Mouse (Mus musculus) stomach, postnatal 0 days (tissue): ENCODE data around the gene Prpf19. TPM values are rescaled to one million over a fixed set of nuclear protein-coding genes. Genes with fewer than 3 reads are reported as not detected.

Source experiments
- ATAC-seq: fragments of 200-750 bp; cut with Nextera tagmentation; 2 replicates; pipeline ENCODE4 v1.8.0; 2017; ENCODE audit not compliant: low FRiP score, low TSS enrichment
- DNase-seq: peaks from one replicate; pipeline ENCODE4 v3.0.0-alpha.2; 2016; ENCODE audit warnings: low spot score
- H3K27ac ChIP-seq: fragments of 300-500 bp; sonication (generic); replicated peaks from 2 replicates; pipeline ENCODE4 v1.5.1; 2014; ENCODE audit warnings: mild to moderate bottlenecking, control low read depth
- H3K27me3 ChIP-seq: fragments of 300-500 bp; sonication (generic); 2 replicates; pipeline ENCODE4 v1.6.1; 2014; ENCODE audit warnings: low read length; ENCODE audit not compliant: control insufficient read depth, insufficient read depth
- H3K36me3 ChIP-seq: fragments of 300-500 bp; sonication (generic); 2 replicates; pipeline ENCODE4 v1.6.1; 2014; ENCODE audit warnings: low read length, mixed read lengths; ENCODE audit not compliant: control insufficient read depth, insufficient read depth
- H3K4me1 ChIP-seq: fragments of 300-500 bp; sonication (generic); replicated peaks from 2 replicates; pipeline ENCODE4 v1.6.1; 2014; ENCODE audit warnings: antibody characterized with exemption; ENCODE audit not compliant: control insufficient read depth, insufficient read depth
- H3K4me2 ChIP-seq: fragments of 300-500 bp; sonication (generic); replicated peaks from 2 replicates; pipeline ENCODE4 v1.6.1; 2014; ENCODE audit warnings: low read depth, mild to moderate bottlenecking, control low read depth, moderate library complexity
- H3K4me3 ChIP-seq: fragments of 300-500 bp; sonication (generic); 2 replicates; pipeline ENCODE4 v1.5.1; 2014; ENCODE audit warnings: low read depth, low read length, control low read depth
- H3K9ac ChIP-seq: fragments of 300-500 bp; sonication (generic); 2 replicates; pipeline ENCODE4 v1.6.1; 2014; ENCODE audit warnings: mild to moderate bottlenecking, low read length, control low read depth, mixed read lengths
- H3K9me3 ChIP-seq: fragments of 300-500 bp; sonication (generic); 2 replicates; pipeline ENCODE4 v1.6.1; 2016; ENCODE audit warnings: low read length; ENCODE audit not compliant: control insufficient read depth
- CTCF ChIP-seq: IDR thresholded peaks from 2 replicates; pipeline ENCODE4 v1.5.1; 2016; ENCODE audit warnings: antibody characterized with exemption, low read depth, mild to moderate bottlenecking, moderate library complexity
- EP300 ChIP-seq: optimal IDR thresholded peaks from 2 replicates; pipeline ENCODE3; 2016; ENCODE audit warnings: antibody characterized with exemption
- WGBS: fragments of 180-500 bp; shearing (Covaris S2); extraction: QIAGEN DNeasy Blood & Tissue Kit; methylation state at CpG from one replicate; pipeline ENCODE4 v1.1.7; 2014; 5-methylcytosine and 5-hydroxymethylcytosine counted together
- polyA plus RNA-seq: library from polyadenylated mRNA; unstranded; fragments of >200 nt; fragmentation: Nextera tagmentation; extraction: Ambion mirVana; gene quantifications from 2 replicates; pipeline ENCODE4 v1.2.1, GENCODE M21; 2015

The Prpf19 gene
- polyA plus RNA-seq, 1 experiment from 2014 or later: 19.5 TPM

DNA sequence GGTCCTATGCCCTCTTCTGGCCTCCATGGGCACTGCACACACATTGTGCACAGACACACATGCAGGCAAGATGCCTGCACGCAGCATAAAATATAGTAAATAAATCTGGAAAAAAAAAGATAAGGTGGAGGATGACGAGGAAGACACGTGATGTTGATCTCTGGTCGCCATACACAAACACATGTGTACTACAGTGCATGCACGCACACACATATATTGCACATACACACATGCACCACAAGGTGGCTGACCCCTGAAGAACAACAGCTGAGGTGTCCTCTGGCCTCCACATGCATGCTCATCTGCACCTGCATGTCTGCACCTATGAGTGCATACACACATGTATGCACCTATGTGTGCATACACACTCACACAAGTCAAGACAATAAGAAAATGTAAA, 41.0 kb downstream of the Prpf19 start:
- Histone ChIP-seq H3K4me2 (no peak overlapping the region), H3K4me3 (no peak overlapping the region), H3K36me3 (no peaks in the 10 kb centered on the region), H3K4me1 (peaks cover 3% of the 10 kb centered on the region), H3K27me3 (no peaks in the 10 kb centered on the region), H3K9ac (no peak overlapping the region), H3K27ac (no peak overlapping the region), H3K9me3 (no peaks in the 10 kb centered on the region)
- DNase-seq: no peak
- WGBS: 90% methylated on average over 5 of the region's 5 CpGs
- peak; percentile 36; the same call in 1 of the 2 replicates for TF ChIP-seq CTCF
- no peak for TF ChIP-seq EP300
- ATAC-seq: no peak

DNA sequence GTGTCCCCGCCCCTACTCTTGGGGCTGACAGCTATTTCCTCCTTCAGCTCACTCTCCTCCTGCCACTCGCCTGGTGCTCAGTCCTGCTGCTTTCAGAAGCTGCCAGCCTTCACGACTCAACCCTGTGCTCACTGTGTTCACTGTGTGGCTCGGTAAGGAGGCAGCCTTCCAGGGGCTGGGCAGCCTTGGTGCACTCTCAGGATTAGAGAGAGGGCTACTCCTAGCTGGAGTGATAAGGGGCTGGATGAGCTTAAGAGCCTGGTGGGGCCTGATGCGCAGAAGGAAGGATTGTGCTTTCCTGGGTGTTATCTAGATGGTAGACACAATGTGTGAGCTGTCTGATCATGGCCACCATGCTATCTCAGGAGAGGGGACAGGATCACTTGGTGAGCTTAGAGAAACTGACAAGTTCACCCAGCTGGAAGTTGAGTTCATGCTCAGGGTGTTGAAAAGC, 42.1 kb downstream of the Prpf19 start, which contains the start of gene Ptgdr2:
Gene Ptgdr2 (plus strand): TSS at position 51 of the 454 bp plus-strand sequence.
- no peak within 1 kb of the TSS for H3K4me3 ChIP-seq
- no peak within 1 kb of the TSS for H3K27ac ChIP-seq
- H3K27me3 ChIP-seq: no peaks in the 10 kb centered on the region
- H3K4me1 ChIP-seq: peaks cover 3% of the 10 kb centered on the region
- no peak for ATAC-seq
- H3K9me3 ChIP-seq: no peaks in the 10 kb centered on the region
- no peak within 1 kb of the TSS for H3K4me2 ChIP-seq
- no peaks in the 10 kb centered on the region for H3K36me3 ChIP-seq
- no peak for DNase-seq
- no peak within 1 kb of the TSS for H3K9ac ChIP-seq
- no peak for TF ChIP-seq EP300
- TF ChIP-seq CTCF: no peak
- 42% methylated on average over 5 of the region's 5 CpGs for WGBS

DNA sequence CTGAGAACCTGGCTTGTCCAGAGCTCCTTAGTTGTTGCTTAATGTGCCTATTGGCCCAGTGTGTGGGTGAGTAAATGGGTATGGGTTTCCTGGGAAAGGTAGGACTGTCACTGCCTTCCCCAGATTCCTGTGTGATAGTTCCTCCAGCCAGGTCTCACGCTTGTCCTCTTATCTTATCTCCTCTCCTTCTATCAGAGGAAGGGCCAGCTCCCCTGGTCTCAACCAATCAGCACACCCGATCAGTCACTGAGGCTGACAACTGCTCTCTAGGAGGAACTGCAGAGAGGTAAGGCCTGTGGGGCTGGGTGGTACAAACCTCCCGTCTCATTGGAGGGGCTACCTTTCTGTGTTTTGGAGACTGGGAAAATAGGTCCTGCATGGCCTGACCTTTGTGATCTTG, 43.7 kb downstream of the Prpf19 start:
- Histone ChIP-seq H3K36me3 (peaks cover 5% of the 10 kb centered on the region; the same call in 1 of the 2 replicates), H3K9me3 (no peaks in the 10 kb centered on the region), H3K9ac (no peak overlapping the region), H3K4me1 (peaks cover 3% of the 10 kb centered on the region), H3K27me3 (no peaks in the 10 kb centered on the region), H3K27ac (no peak overlapping the region), H3K4me2 (no peak overlapping the region), H3K4me3 (no peak overlapping the region)
- TF ChIP-seq EP300 (no peak), CTCF (no peak)
- DNase-seq (no peak), ATAC-seq (no peak)
- 34% methylated on average over 3 of the region's 3 CpGs for WGBS

DNA sequence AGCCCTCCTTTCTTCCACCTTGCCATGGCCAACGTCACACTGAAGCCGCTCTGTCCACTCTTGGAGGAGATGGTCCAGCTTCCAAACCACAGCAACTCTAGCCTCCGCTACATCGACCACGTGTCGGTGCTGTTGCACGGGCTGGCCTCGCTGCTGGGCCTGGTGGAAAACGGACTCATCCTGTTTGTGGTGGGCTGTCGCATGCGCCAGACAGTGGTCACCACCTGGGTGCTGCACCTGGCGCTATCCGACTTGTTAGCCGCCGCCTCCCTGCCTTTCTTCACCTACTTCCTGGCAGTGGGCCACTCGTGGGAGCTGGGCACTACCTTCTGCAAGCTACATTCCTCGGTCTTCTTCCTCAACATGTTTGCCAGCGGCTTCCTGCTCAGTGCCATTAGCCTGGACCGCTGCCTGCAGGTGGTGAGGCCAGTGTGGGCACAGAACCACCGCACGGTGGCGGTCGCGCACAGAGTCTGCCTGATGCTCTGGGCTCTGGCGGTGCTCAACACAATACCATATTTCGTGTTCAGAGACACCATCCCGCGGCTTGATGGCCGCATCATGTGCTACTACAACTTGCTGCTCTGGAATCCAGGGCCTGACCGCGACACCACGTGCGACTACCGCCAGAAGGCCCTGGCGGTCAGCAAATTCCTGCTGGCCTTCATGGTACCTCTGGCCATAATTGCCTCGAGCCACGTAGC, 45.2 kb downstream of the Prpf19 start:
- peak overlapping the region; percentile 55 for H3K4me2 ChIP-seq
- peaks cover 3% of the 10 kb centered on the region for H3K4me1 ChIP-seq
- H3K9me3 ChIP-seq: no peaks in the 10 kb centered on the region
- no peak overlapping the region for H3K9ac ChIP-seq
- DNase-seq (peak; percentile 88), ATAC-seq (peak; percentile 87)
- peaks cover 8% of the 10 kb centered on the region; the same call in 1 of the 2 replicates for H3K36me3 ChIP-seq
- H3K27ac ChIP-seq: no peak overlapping the region
- H3K4me3 ChIP-seq: peak overlapping the region; percentile 27
- no peaks in the 10 kb centered on the region for H3K27me3 ChIP-seq
- TF ChIP-seq EP300 (no peak), CTCF (peak; percentile 86)
- 24% methylated on average over 37 of the region's 37 CpGs for WGBS

DNA sequence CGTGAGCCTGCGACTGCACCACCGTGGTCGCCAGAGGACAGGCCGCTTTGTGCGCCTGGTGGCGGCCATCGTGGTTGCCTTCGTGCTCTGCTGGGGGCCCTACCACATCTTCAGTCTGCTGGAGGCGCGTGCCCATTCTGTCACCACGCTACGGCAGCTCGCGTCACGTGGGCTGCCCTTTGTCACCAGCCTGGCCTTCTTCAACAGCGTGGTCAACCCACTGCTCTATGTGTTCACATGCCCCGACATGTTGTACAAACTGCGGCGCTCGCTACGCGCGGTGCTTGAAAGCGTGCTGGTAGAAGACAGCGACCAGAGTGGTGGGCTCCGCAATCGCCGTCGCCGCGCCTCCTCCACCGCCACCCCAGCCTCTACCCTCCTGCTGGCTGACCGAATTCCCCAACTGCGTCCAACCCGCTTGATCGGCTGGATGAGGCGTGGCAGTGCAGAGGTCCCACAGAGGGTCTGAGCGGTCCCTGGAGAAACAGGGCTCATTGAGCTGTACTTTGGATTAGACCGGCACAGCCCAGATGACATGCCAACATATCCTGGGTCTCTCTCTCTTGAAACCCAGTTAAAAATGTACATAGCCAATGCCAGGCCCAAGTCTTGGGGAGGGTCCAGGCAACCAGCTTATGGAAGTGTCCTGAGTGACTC, 45.9 kb downstream of the Prpf19 start:
- DNase-seq: peak; percentile 30
- ATAC-seq: peak; percentile 48
- Histone ChIP-seq H3K4me1 (peaks cover 3% of the 10 kb centered on the region), H3K36me3 (peaks cover 8% of the 10 kb centered on the region; the same call in 1 of the 2 replicates), H3K4me3 (peak overlapping the region; percentile 27), H3K4me2 (peak overlapping the region; percentile 55), H3K27ac (no peak overlapping the region), H3K27me3 (no peaks in the 10 kb centered on the region), H3K9ac (peak overlapping the region; percentile 48; the same call in 1 of the 2 replicates), H3K9me3 (no peaks in the 10 kb centered on the region)
- WGBS: 8% methylated on average over 40 of the region's 40 CpGs
- no peak for TF ChIP-seq EP300
- TF ChIP-seq CTCF: no peak

DNA sequence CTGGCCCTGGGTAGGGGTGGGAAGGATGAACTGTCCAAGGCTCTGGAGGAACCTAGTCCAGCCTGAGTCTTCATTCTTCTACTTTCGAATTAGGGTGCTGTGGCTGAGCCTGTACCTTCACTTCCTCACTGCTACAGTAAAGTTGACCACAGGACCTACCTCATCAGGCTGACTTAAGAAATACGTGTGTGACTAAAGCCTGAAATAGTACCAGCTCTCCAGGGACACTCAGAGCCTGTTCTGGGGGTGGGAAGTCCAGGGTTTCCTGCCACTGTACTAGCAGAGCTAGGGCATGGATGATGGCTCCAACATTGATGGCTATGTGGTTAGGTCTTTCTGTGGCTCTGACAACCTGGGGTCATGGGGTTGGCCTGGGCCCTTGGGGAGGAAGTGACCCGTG, 48.9 kb downstream of the Prpf19 start:
- ATAC-seq (no peak), DNase-seq (no peak)
- H3K4me3 ChIP-seq: no peak overlapping the region
- no peak overlapping the region for H3K9ac ChIP-seq
- H3K27ac ChIP-seq: no peak overlapping the region
- H3K36me3 ChIP-seq: peaks cover 8% of the 10 kb centered on the region; the same call in 1 of the 2 replicates
- H3K4me2 ChIP-seq: no peak overlapping the region
- TF ChIP-seq CTCF (no peak), EP300 (no peak)
- H3K9me3 ChIP-seq: no peaks in the 10 kb centered on the region
- H3K27me3 ChIP-seq: no peaks in the 10 kb centered on the region
- H3K4me1 ChIP-seq: peaks cover 3% of the 10 kb centered on the region
- WGBS: 74% methylated on average over 3 of the region's 3 CpGs
